Mouse (Mus musculus) brain, adult 10 weeks (tissue): ENCODE data around the gene Mmp21. TPM values are rescaled to one million over a fixed set of nuclear protein-coding genes. Genes with fewer than 3 reads are reported as not detected.

Experiments
- polyA plus RNA-seq: library from polyadenylated mRNA; stranded (reverse); fragments of 350-450 nt; fragmentation: Illumina TruSeq; extraction: RNeasy Lipid Tissue Mini Kit (QIAGEN cat#74804); gene quantifications from one replicate; pipeline ENCODE4 v1.2.3, GENCODE M21; 2015; ENCODE audit warnings: low read depth, low replicate concordance

Mmp21 gene
- not detected for polyA plus RNA-seq

GRCm38 (mm10) chr7:133679961-133680360 is at the start of gene Mmp21:
TSS of gene Mmp21 (minus strand) at chr7:133680061.

GRCm38 (mm10) chr7:133637361-133638305 is 42.2 kb downstream of the Mmp21 start, which contains the start of gene Edrf1:
TSS of gene Edrf1 (plus strand) at chr7:133637543.

Other genes with a start within 250 kb of the Mmp21 start
- not detected for gene Tex36, start 77.9 kb downstream of the Mmp21 start, polyA plus RNA-seq
- 23.1 TPM for gene Edrf1, start 42.5 kb downstream of the Mmp21 start, polyA plus RNA-seq
- 89.8 TPM for gene Bccip, start 29.3 kb upstream of the Mmp21 start, polyA plus RNA-seq
- 36.5 TPM for gene Uros, start 30.0 kb upstream of the Mmp21 start, polyA plus RNA-seq
- gene Fank1, start 96.8 kb upstream of the Mmp21 start, polyA plus RNA-seq = 5.4 TPM
- gene Dhx32, start 102.7 kb upstream of the Mmp21 start, polyA plus RNA-seq = 30.5 TPM